Mouse (Mus musculus) heart, embryonic 14.5 days (tissue): ENCODE results near the gene Cacna1a. TPM values are rescaled to one million over a fixed set of nuclear protein-coding genes. Genes with fewer than 3 reads are reported as not detected.

Source experiments
- ATAC-seq: fragments of 200-750 bp; cut with Nextera tagmentation; 2 replicates; pipeline ENCODE4 v1.8.0; 2017; ENCODE audit warnings: low read depth, moderate TSS enrichment; ENCODE audit not compliant: insufficient number of reproducible peaks, insufficient read depth, low FRiP score
- H3K27ac ChIP-seq, 2 experiments: fragments of 200-500 bp in 1 of 2; fragments of 300-500 bp in 1 of 2; sonication (generic) in 1 of 2; replicated peaks in 1 of 2; 2 replicates each; pipeline ENCODE4 v1.5.1; 2012 to 2014; ENCODE audit warnings: low read depth in 2 of 2, low read length in 2 of 2, control low read depth in 1 of 2, mild to moderate bottlenecking in 1 of 2, mixed read lengths in 1 of 2; ENCODE audit not compliant: control insufficient read depth in 1 of 2, insufficient read depth in 1 of 2
- H3K27me3 ChIP-seq: fragments of 300-500 bp; sonication (generic); 2 replicates; pipeline ENCODE4 v1.6.1; 2014; ENCODE audit warnings: mild to moderate bottlenecking, low read length, control low read depth; ENCODE audit not compliant: control insufficient read depth, insufficient read depth
- H3K36me3 ChIP-seq: fragments of 300-500 bp; sonication (generic); 2 replicates; pipeline ENCODE4 v1.6.1; 2014; ENCODE audit warnings: mild to moderate bottlenecking, control low read depth, low read length, mixed read lengths; ENCODE audit not compliant: control insufficient read depth, insufficient read depth
- H3K4me1 ChIP-seq, 2 experiments: fragments of 200-500 bp in 1 of 2; fragments of 300-500 bp in 1 of 2; sonication (generic) in 1 of 2; 2 replicates each; pipeline ENCODE4 v1.6.1; 2012 to 2014; ENCODE audit warnings: low read length in 2 of 2, control low read depth in 1 of 2, mixed read lengths in 1 of 2; ENCODE audit not compliant: control insufficient read depth in 2 of 2, insufficient read depth in 2 of 2
- H3K4me2 ChIP-seq: fragments of 300-500 bp; sonication (generic); 2 replicates; pipeline ENCODE4 v1.6.1; 2014; ENCODE audit warnings: mild to moderate bottlenecking, low read length
- H3K4me3 ChIP-seq, 2 experiments: fragments of 200-500 bp in 1 of 2; fragments of 300-500 bp in 1 of 2; sonication (generic) in 1 of 2; 2 replicates each; pipeline ENCODE4 v1.5.1; 2012 to 2014; ENCODE audit warnings: low read length in 2 of 2, mild to moderate bottlenecking in 2 of 2, control low read depth in 1 of 2, low read depth in 1 of 2, moderate library complexity in 1 of 2; ENCODE audit not compliant: control insufficient read depth in 1 of 2, insufficient read depth in 1 of 2
- H3K9ac ChIP-seq: fragments of 300-500 bp; sonication (generic); 2 replicates; pipeline ENCODE4 v1.6.1; 2014; ENCODE audit warnings: mild to moderate bottlenecking, low read length
- H3K9me3 ChIP-seq: fragments of 300-500 bp; sonication (generic); 2 replicates; pipeline ENCODE4 v1.6.1; 2016; ENCODE audit warnings: low read length, control low read depth; ENCODE audit not compliant: control insufficient read depth
- WGBS: fragments of 180-500 bp; shearing (Covaris S2); extraction: QIAGEN DNeasy Blood & Tissue Kit; methylation state at CpG from one replicate; pipeline ENCODE4 v1.1.7; 2014; 5-methylcytosine and 5-hydroxymethylcytosine counted together
- polyA plus RNA-seq: library from polyadenylated mRNA; unstranded; fragments of >200 nt; fragmentation: Nextera tagmentation; extraction: Ambion mirVana; gene quantifications from 2 replicates; pipeline ENCODE4 v1.2.1, GENCODE M21; 2014

Cacna1a gene
- polyA plus RNA-seq, 1 experiment from 2014 or later: 8.4 TPM

DNA sequence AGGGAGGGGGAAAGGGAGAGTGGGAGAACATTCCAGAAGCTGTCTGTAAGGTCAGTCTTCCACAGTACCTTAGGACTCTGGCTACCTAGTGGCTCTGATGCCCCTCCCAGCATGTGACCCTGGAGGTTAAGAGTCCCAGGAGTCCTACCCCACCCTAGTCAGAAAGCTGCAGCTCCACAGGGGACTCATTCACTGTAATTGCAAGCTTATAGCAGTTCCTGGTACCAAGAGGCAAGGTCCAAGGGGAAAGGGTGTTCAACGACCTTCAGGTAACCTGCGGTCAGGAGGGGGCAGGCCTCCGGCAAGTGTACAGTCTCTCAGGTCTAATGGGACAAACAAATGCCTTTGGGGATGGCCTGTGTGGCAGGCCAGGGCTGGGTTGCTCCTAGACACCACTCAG is 262.0 kb downstream of the Cacna1a start:
- H3K27ac ChIP-seq: no peak overlapping the region
- WGBS: 35% methylated on average over 3 of the region's 3 CpGs
- no peak overlapping the region for H3K4me3 ChIP-seq
- H3K4me1 ChIP-seq: peaks cover 10 to 15% of the 10 kb centered on the region in 2 experiments
- H3K9ac ChIP-seq: no peak overlapping the region
- ATAC-seq: no peak
- H3K27me3 ChIP-seq: no peaks in the 10 kb centered on the region
- H3K36me3 ChIP-seq: no peaks in the 10 kb centered on the region
- no peak overlapping the region for H3K4me2 ChIP-seq
- no peaks in the 10 kb centered on the region for H3K9me3 ChIP-seq

DNA sequence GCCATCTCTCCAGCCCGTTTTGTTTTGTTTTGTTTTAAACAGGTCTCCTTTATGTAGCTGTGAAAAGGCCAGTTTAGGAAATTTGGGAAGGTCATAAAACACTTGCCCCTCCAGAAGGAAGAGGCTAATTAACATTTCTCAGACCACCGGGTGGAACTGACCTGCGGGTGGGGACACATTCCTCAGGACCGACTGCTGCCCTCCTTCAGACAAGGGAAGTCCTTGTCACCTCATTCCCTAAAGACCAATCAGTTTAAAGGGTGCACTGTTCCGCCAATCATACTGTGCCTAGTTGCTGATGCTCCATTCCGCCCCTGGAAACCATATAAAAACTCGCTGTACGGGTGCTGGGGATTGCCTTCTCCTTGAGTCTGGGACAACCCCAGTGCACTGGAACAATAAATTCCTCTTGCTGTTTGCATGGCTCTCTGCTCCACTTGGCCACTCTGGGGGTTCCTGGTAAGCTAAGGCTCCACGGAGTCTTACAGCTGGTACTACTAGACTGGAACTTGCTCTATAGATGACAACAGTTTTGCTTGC is 264.9 kb downstream of the Cacna1a start:
- Histone ChIP-seq H3K9ac (no peak overlapping the region; the same call in 1 of the 2 replicates), H3K4me2 (no peak overlapping the region), H3K36me3 (no peaks in the 10 kb centered on the region), H3K9me3 (no peaks in the 10 kb centered on the region), H3K27ac (peak overlapping the region in 1 of 2 experiments; percentile 29; a peak in 2 of 4 replicates), H3K4me3 (no peak overlapping the region), H3K27me3 (no peaks in the 10 kb centered on the region), H3K4me1 (peaks cover 21 to 33% of the 10 kb centered on the region in 2 experiments)
- 48% methylated on average over 9 of the region's 9 CpGs for WGBS
- no peak for ATAC-seq

DNA sequence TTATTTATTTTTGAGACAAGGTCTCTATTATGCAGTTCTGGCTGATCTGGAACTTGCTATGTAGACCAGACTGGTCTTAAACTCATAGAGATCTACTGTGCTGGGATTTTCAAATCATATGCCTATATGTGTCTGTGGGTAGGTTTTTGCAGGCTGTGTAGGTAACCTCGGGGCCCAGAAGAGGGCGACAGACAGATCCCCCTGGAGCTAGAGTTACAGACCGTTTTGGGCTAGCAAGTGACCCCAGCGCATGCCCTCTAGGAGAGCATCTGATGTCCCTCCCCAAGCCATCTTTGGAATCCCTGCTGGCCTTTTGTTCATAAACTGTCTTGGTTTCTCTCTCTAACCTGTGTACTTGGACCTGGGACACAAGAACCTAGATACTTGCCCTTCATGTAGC is 266.4 kb downstream of the Cacna1a start:
- Histone ChIP-seq H3K4me1 (peaks cover 21 to 41% of the 10 kb centered on the region in 2 experiments), H3K27me3 (no peaks in the 10 kb centered on the region), H3K4me2 (0 out of 2 replicates have a peak overlapping the region, but pooled peaks have one; percentile 86), H3K9ac (no peak overlapping the region), H3K36me3 (no peaks in the 10 kb centered on the region), H3K9me3 (no peaks in the 10 kb centered on the region), H3K4me3 (no peak overlapping the region), H3K27ac (peak overlapping the region; percentile 69 to 98)
- no peak for ATAC-seq
- WGBS: 45% methylated on average over 4 of the region's 4 CpGs

DNA sequence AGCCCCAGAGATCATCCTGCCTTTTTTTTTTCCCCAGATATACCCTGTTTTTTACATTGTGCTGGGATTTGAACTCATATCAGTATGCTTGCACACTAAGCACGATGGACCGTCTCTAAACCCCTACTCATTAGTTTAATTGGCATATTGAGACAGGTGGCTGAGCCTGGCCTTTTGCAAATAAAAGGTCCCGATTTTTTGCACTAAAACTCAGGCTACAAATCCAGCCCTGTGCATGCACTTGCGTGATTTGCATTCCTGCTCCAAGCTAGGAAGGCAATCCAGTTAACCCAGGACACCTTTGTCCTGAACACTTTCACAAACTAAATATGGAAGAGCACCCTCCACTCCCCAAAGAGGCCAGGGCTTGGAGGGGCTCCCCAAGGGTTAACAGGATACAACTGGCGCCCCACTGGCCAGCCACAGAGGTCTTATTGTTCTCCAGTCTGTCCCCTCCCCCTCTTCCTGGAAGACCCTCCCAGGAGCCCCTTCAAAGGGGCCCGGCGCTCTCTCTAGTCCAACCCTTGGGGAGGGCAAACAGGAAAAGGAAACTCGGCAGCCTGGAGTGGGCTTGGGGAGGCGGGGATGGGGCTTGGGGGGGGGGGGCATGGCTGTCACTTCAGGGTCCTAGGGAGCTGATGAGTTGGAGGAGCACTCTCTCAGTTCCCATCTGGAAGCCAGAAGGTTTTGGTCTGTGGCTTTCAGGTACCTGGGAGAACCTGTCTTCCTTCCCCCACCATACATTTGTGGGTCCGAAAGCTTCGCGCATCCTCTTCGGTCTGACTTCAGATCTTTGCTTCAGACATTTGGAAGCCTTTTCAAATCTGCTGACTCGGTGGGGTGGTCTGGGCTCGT is 267.3 kb downstream of the Cacna1a start:
- Histone ChIP-seq H3K4me3 (peak overlapping the region; percentile 46 to 54), H3K4me1 (peaks cover 26 to 47% of the 10 kb centered on the region in 2 experiments), H3K27me3 (no peaks in the 10 kb centered on the region)

DNA sequence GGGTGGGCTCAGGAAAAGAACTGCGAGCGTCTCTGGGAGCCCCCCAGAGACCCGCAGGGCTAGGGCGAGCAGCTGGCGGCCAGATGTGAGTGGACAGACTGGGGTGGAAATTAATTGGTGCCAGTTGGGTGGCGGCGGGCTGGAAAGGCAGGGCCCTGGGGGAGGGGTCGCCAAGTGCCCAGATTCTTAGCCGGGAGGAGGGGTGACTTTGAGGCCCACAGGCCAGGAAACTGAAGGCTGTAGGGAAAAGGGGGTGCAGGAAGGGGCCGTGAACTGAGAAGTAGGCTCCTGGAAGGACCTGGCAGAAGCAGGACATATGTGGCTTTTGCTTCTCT is 267.9 kb downstream of the Cacna1a start:
- ATAC-seq: no peak
- Histone ChIP-seq H3K4me3 (peak overlapping the region; percentile 46 to 54), H3K4me2 (peak overlapping the region; percentile 86), H3K9ac (peak overlapping the region; percentile 83), H3K27me3 (no peaks in the 10 kb centered on the region), H3K36me3 (no peaks in the 10 kb centered on the region), H3K27ac (peak overlapping the region; percentile 98 to 99), H3K9me3 (no peaks in the 10 kb centered on the region), H3K4me1 (peaks cover 26 to 53% of the 10 kb centered on the region in 2 experiments)
- 4% methylated on average over 10 of the region's 10 CpGs for WGBS

More for the DNA sequence above, 267.3 kb downstream of the Cacna1a start:
- no peaks in the 10 kb centered on the region for H3K36me3 ChIP-seq
- H3K9ac ChIP-seq: peak overlapping the region; percentile 83
- peak; percentile 67 for ATAC-seq
- WGBS: 8% methylated on average over 14 of the region's 15 CpGs
- no peaks in the 10 kb centered on the region for H3K9me3 ChIP-seq
- peak overlapping the region; percentile 98 to 99 for H3K27ac ChIP-seq
- H3K4me2 ChIP-seq: peak overlapping the region; percentile 86

DNA sequence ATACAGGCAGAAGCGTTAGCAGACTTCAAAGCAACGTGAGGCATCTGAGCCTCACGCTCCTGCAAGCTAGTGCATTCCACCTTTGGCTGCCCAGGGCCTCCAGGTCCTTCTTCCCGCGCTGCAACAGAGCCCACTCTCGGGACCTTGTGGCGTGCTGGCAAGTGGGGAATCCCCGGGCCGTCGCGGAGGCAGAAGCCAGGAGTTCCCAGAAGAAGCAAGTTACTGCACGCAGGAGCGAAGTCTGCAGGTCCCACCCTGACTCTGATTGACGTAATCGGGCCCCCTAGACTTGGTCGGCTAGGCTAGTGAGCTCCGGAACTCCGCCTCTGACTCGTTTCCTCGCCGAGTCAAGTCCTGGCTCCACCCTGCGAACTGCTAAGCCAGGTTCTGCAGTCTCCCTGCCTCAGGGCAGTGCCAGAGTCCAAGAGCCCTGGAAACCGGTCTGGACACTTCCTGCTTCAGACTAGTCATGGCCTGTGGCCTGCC is 268.4 kb downstream of the Cacna1a start:
- Histone ChIP-seq H3K27me3 (no peaks in the 10 kb centered on the region), H3K9me3 (no peaks in the 10 kb centered on the region), H3K4me1 (peaks cover 26 to 53% of the 10 kb centered on the region in 2 experiments), H3K9ac (peak overlapping the region; percentile 83), H3K36me3 (no peaks in the 10 kb centered on the region), H3K27ac (peak overlapping the region; percentile 98 to 99), H3K4me2 (peak overlapping the region; percentile 86), H3K4me3 (peak overlapping the region; percentile 46 to 54)
- ATAC-seq: peak; percentile 71
- 1% methylated on average over 23 of the region's 23 CpGs for WGBS

DNA sequence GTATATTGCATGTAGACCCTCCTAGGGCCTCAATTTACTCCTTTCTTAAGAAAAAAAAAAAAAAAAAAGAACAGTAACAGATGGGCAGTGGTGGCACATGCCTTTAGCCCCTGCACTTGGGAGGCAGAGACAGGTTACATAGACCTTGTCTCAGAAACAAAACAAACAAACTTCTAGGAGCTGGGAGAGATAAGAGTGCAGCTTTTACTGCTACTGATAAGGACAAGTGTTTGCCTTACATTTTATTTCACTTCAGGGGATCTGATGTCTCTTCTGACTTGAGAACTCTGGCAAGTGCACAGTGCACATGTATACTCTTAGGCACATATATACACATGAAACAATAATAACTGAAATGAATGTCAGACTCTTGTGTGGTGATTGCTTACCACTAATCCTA is 269.0 kb downstream of the Cacna1a start:
- no peak for ATAC-seq
- Histone ChIP-seq H3K4me2 (peak overlapping the region; percentile 86), H3K27me3 (no peaks in the 10 kb centered on the region), H3K36me3 (no peaks in the 10 kb centered on the region), H3K9me3 (no peaks in the 10 kb centered on the region), H3K4me1 (peaks cover 26 to 53% of the 10 kb centered on the region in 2 experiments), H3K4me3 (peak overlapping the region; percentile 46 to 54; a peak in 3 of 4 replicates), H3K27ac (peak overlapping the region; percentile 98 to 99), H3K9ac (peak overlapping the region; percentile 83)
